Mouse (Mus musculus) neural tube, embryonic 14.5 days (tissue): ENCODE results near the gene Tmtc1. TPM values are rescaled to one million over a fixed set of nuclear protein-coding genes. Genes with fewer than 3 reads are reported as not detected.

Experiments
- ATAC-seq: fragments of 200-750 bp; cut with Nextera tagmentation; 2 replicates; pipeline ENCODE4 v1.8.0; 2017; ENCODE audit warnings: low read depth, mild to moderate bottlenecking, moderate TSS enrichment, moderate library complexity
- H3K27ac ChIP-seq: fragments of 300-500 bp; sonication (generic); 2 replicates; pipeline ENCODE4 v1.5.1; 2014; ENCODE audit warnings: low read depth, mild to moderate bottlenecking, control low read depth, low read length, moderate library complexity, mixed read lengths
- H3K27me3 ChIP-seq: fragments of 300-500 bp; sonication (generic); 2 replicates; pipeline ENCODE4 v1.6.1; 2014; ENCODE audit warnings: low read length; ENCODE audit not compliant: control insufficient read depth, insufficient read depth
- H3K36me3 ChIP-seq: fragments of 300-500 bp; sonication (generic); 2 replicates; pipeline ENCODE4 v1.6.1; 2014; ENCODE audit warnings: low read length, mixed read lengths; ENCODE audit not compliant: control insufficient read depth, insufficient read depth
- H3K4me1 ChIP-seq: fragments of 300-500 bp; sonication (generic); 2 replicates; pipeline ENCODE4 v1.6.1; 2014; ENCODE audit warnings: low read length; ENCODE audit not compliant: control insufficient read depth, insufficient read depth
- H3K4me2 ChIP-seq: fragments of 300-500 bp; sonication (generic); 2 replicates; pipeline ENCODE4 v1.6.1; 2014; ENCODE audit warnings: mild to moderate bottlenecking, low read depth, low read length, control low read depth
- H3K4me3 ChIP-seq: fragments of 300-500 bp; sonication (generic); 2 replicates; pipeline ENCODE4 v1.5.1; 2014; ENCODE audit warnings: low read depth, low read length, control low read depth, mixed read lengths
- H3K9ac ChIP-seq: fragments of 300-500 bp; sonication (generic); replicated peaks from 2 replicates; pipeline ENCODE4 v1.6.1; 2014; ENCODE audit warnings: low read depth, mild to moderate bottlenecking, control low read depth, low read length, mixed read lengths
- H3K9me3 ChIP-seq: fragments of 300-500 bp; sonication (generic); 2 replicates; pipeline ENCODE4 v1.6.1; 2016; ENCODE audit warnings: low read length; ENCODE audit not compliant: control insufficient read depth
- WGBS: fragments of 180-500 bp; shearing (Covaris S2); extraction: QIAGEN DNeasy Blood & Tissue Kit; methylation state at CpG from one replicate; pipeline ENCODE4 v1.1.7; 2014; 5-methylcytosine and 5-hydroxymethylcytosine counted together
- polyA plus RNA-seq: library from polyadenylated mRNA; unstranded; fragments of >200 nt; fragmentation: Nextera tagmentation; extraction: Ambion mirVana; gene quantifications from 2 replicates; pipeline ENCODE4 v1.2.1, GENCODE M21; 2014

The Tmtc1 gene
- polyA plus RNA-seq, 1 experiment from 2014 or later: 6.2 TPM

DNA sequence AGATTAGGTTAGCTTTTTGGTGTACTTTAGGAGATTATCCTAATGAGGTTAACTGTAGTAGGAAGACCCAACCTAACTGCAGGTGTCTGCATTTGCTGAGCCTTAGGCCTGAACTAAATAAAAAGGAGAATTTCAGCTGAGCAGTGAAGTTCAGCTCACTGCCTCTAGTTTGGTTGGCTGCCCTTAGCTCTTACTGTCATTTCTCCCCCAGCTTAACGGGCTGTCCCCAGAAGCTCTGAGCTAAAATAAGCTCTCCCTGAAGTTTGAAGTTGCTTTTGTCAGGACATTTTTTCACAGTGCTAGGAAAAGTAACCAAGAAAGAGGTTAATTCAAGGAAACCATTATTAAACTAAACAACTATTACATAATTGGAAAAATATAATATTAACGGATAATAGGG, 115.3 kb downstream of the Tmtc1 start:
- Histone ChIP-seq H3K4me2 (no peak overlapping the region), H3K4me3 (no peak overlapping the region), H3K4me1 (no peaks in the 10 kb centered on the region), H3K9ac (no peak overlapping the region), H3K27me3 (no peaks in the 10 kb centered on the region), H3K36me3 (no peaks in the 10 kb centered on the region), H3K9me3 (no peaks in the 10 kb centered on the region), H3K27ac (no peak overlapping the region)
- WGBS: 89% methylated on average over 2 of the region's 2 CpGs
- no peak for ATAC-seq

DNA sequence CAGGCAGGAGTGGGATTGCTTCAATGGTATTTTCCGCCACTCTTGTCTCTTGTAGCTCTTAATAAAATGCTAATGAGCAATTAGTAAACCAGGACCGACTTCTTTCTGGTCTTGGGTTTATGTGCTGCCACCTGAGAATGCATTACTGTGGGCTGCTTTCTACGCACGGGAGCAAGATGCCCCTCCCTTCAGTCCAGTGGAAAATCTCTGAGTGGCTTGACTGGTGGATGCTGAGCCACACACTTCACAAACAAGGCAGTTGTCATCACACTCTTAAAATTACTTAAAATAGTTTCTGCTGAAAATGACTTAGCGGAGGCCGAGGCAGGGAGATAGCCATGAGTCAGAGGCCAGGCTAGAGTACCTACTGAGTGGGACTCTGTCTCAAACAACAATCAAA, 116.1 kb downstream of the Tmtc1 start:
- no peak for ATAC-seq
- H3K9me3 ChIP-seq: no peaks in the 10 kb centered on the region
- H3K27ac ChIP-seq: no peak overlapping the region
- 60% methylated on average over 6 of the region's 6 CpGs for WGBS
- H3K4me1 ChIP-seq: no peaks in the 10 kb centered on the region
- no peaks in the 10 kb centered on the region for H3K27me3 ChIP-seq
- H3K36me3 ChIP-seq: no peaks in the 10 kb centered on the region
- H3K9ac ChIP-seq: no peak overlapping the region
- H3K4me2 ChIP-seq: no peak overlapping the region
- no peak overlapping the region for H3K4me3 ChIP-seq

DNA sequence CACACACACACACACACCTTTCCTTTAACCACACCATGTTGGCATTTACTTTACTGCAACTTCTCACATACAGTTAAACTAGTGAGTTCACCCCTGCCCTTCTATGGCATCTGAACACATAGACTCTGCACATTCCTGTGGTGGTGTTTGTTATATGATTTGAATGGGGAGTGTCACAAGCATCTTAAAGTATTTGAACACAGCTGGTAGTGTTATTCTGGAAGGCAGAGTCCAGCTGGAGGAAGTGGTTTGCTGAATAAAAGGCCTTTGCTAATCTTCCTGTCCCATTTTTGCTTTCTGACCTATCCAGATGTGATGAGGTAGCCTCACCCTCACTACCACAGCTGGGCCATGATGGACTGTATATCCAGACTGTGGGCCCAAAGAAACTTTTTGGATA, 125.5 kb downstream of the Tmtc1 start:
- no peak for ATAC-seq
- H3K27me3 ChIP-seq: no peaks in the 10 kb centered on the region
- no peaks in the 10 kb centered on the region for H3K4me1 ChIP-seq
- no peak overlapping the region for H3K4me2 ChIP-seq
- H3K36me3 ChIP-seq: no peaks in the 10 kb centered on the region
- no peaks in the 10 kb centered on the region for H3K9me3 ChIP-seq
- no peak overlapping the region for H3K4me3 ChIP-seq
- H3K27ac ChIP-seq: no peak overlapping the region
- H3K9ac ChIP-seq: no peak overlapping the region

DNA sequence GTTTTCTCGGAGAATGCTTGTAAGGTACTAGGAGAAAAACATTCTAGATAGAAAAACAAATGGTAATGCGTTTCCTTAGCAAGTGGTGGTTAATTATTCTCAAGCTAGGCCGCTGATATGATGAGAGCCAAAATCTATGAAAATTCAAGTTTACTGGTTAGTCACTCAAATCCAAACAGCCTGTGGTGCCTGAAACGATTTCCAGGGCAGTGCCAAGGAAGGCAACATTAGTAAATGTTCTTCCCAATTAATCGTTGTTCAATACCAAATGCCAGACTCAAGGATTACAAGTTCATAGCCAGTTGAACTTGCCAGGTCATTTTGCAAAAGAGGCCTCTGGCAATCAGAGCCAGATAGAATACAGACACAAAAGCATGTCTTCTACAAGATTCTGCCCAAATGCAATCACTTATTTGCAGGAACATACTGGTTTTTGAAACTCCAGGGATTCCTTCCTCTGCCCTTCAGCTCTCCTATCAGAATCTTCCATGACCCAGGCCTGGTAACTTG, 128.6 kb downstream of the Tmtc1 start:
- Histone ChIP-seq H3K27me3 (no peaks in the 10 kb centered on the region), H3K4me3 (no peak overlapping the region), H3K9ac (no peak overlapping the region), H3K4me2 (no peak overlapping the region), H3K4me1 (no peaks in the 10 kb centered on the region), H3K27ac (no peak overlapping the region), H3K9me3 (no peaks in the 10 kb centered on the region), H3K36me3 (no peaks in the 10 kb centered on the region)
- ATAC-seq: no peak
- 86% methylated on average over 5 of the region's 5 CpGs for WGBS

DNA sequence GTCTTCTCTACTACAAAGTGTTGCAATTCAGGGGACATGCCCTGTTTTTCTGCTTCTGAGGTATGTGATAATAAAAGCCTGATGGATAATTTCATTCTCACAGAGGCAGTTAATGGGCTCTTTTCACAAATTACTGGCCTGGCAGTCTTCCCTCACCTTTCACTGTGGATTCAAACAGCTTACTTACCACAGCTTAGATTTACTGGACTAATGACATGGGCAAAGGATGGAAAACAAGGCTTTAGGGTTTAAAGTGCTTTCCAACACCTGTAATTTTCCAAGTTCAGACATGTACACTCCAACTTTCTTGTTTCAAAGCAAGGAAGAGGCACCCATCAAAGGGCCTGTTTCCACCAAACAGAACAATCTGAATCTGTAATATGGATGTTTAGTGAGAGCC, 129.1 kb downstream of the Tmtc1 start:
- H3K9ac ChIP-seq: no peak overlapping the region
- no peaks in the 10 kb centered on the region for H3K9me3 ChIP-seq
- H3K4me1 ChIP-seq: no peaks in the 10 kb centered on the region
- no peak for ATAC-seq
- H3K27ac ChIP-seq: no peak overlapping the region
- no peaks in the 10 kb centered on the region for H3K36me3 ChIP-seq
- H3K4me2 ChIP-seq: no peak overlapping the region
- H3K27me3 ChIP-seq: no peaks in the 10 kb centered on the region
- no peak overlapping the region for H3K4me3 ChIP-seq

DNA sequence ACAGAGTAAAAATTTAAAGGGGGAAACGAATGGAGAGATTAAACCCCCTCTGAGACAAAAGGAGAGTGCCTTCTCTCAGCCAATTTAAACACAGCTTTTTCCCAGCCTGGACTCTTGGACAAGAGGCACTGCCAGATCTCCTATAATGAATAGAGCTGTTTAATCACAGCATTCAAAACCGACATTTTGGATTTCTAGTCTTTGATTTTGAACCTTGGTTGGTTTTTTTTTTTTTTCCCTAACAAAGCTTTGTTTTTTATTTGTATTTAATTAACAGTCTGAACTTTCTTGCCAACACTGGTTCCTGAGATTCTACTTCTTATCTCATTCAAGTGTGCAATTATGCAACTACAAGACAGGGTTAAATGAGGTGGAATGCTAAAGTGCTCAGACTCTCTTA, 133.2 kb downstream of the Tmtc1 start:
- Histone ChIP-seq H3K9me3 (no peaks in the 10 kb centered on the region), H3K27me3 (no peaks in the 10 kb centered on the region), H3K4me1 (no peaks in the 10 kb centered on the region), H3K9ac (no peak overlapping the region), H3K36me3 (no peaks in the 10 kb centered on the region), H3K4me3 (no peak overlapping the region), H3K27ac (no peak overlapping the region), H3K4me2 (no peak overlapping the region)
- WGBS: 33% methylated on average over 2 of the region's 2 CpGs
- ATAC-seq: no peak

DNA sequence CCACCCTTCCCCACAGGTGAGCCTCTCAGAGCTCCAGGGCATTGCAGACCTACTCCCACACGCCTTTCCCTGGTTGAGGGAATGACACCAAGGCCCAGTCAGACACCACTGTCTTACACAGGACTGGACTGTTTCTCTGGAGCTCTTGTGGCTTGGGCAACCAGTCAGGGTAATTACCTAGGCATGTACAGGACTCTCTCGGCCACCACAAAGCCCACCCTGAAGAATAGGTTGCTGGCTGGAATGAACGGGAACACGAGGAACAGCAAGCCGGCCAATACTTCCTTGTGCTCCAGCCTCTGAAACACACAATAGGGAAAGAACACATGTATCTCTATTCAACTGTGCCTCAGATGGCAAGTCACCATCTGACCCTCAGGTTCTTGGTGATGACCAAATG, 138.4 kb downstream of the Tmtc1 start:
- H3K27ac ChIP-seq: no peak overlapping the region
- no peaks in the 10 kb centered on the region for H3K4me1 ChIP-seq
- no peak for ATAC-seq
- H3K9ac ChIP-seq: no peak overlapping the region
- H3K27me3 ChIP-seq: no peaks in the 10 kb centered on the region
- no peak overlapping the region for H3K4me2 ChIP-seq
- no peaks in the 10 kb centered on the region for H3K36me3 ChIP-seq
- WGBS: 92% methylated on average over 5 of the region's 5 CpGs
- H3K9me3 ChIP-seq: no peaks in the 10 kb centered on the region
- no peak overlapping the region for H3K4me3 ChIP-seq

DNA sequence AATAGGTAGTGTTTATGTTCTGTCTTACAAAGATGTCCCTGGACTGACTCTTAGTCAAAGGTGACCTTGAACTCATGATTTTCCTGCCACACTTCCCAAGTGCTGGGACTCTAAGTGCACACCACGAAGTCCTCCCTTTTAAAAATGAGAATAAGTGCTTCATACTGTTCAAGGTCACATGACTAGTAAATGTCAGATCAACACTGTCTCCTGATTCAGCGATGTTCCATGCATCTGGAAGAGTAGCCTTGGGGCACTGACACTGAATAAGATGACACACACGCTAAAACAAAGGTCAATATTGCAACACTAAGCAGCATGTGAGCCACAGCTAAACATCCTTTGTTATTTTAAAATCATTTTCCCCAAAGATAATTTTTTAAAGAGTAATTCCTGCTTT, 139.0 kb downstream of the Tmtc1 start:
- H3K9ac ChIP-seq: no peak overlapping the region
- no peak overlapping the region for H3K4me3 ChIP-seq
- H3K9me3 ChIP-seq: no peaks in the 10 kb centered on the region
- no peak overlapping the region for H3K4me2 ChIP-seq
- H3K27me3 ChIP-seq: no peaks in the 10 kb centered on the region
- no peak for ATAC-seq
- no peaks in the 10 kb centered on the region for H3K36me3 ChIP-seq
- 79% methylated on average over 3 of the region's 3 CpGs for WGBS
- H3K27ac ChIP-seq: no peak overlapping the region
- H3K4me1 ChIP-seq: no peaks in the 10 kb centered on the region

DNA sequence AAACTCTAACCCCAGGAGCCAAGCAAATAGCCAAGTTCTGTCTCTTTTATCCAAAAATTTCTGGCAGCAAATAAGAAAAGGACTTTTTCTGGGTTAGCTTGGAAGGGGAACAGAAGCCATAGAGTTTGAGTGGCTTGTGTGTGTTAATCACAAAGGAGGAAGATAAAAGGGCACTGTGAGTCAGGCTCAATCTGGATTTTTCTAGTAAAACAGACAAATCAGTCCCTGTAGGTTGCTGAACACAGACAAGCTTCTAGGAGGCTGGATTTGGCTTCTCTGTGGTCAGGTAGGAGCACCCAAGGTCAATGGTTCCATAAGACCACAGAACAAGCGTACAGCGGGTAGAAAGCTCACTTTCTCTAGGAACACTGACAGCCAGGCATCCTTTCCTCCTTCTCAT, 141.9 kb downstream of the Tmtc1 start:
- WGBS: 88% methylated on average over 2 of the region's 2 CpGs
- Histone ChIP-seq H3K9ac (no peak overlapping the region), H3K36me3 (no peaks in the 10 kb centered on the region), H3K4me2 (no peak overlapping the region), H3K4me1 (no peaks in the 10 kb centered on the region), H3K4me3 (no peak overlapping the region), H3K9me3 (no peaks in the 10 kb centered on the region), H3K27ac (no peak overlapping the region), H3K27me3 (no peaks in the 10 kb centered on the region)
- ATAC-seq: no peak

DNA sequence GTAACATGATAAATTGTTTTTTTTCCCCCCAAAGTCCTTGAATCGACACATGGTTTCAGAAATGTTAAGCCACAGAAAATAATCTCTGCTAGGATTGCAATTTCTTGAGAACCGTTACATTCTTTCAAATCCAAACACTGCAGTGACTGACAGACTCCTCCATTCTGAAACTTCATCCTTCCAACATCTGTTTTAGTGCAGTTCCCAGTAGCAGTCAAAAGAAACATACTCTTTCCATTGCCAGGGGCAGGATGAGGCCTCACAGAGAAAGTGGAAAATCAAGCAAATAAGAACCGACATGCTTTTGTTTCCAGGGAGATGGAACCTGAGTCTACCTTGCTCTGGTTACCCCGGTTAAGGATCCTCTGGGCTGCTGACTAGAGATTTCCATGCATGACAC, 147.1 kb downstream of the Tmtc1 start:
- WGBS: 76% methylated on average over 4 of the region's 4 CpGs
- no peaks in the 10 kb centered on the region for H3K4me1 ChIP-seq
- H3K9ac ChIP-seq: no peak overlapping the region
- ATAC-seq: no peak
- H3K36me3 ChIP-seq: no peaks in the 10 kb centered on the region
- H3K27me3 ChIP-seq: no peaks in the 10 kb centered on the region
- no peak overlapping the region for H3K4me2 ChIP-seq
- no peak overlapping the region for H3K4me3 ChIP-seq
- no peaks in the 10 kb centered on the region for H3K9me3 ChIP-seq
- no peak overlapping the region for H3K27ac ChIP-seq
